In genomic region chr1:153480386-153481024, GRCm38 (mm10) we compare ENCODE assay signal across 9 mouse cellular contexts. TPM values are rescaled to one million over a fixed set of nuclear protein-coding genes. Genes with fewer than 3 reads are reported as not detected.
DNase-seq lines count a peak whose midpoint lies in the region; TF ChIP-seq lines count a peak whose summit lies in the region.
"Had no signal": no experiment of that assay in that cellular context is flagged by ENCODE, and none has a peak within 500 bp of the region (broad histone marks: within the 10 kb centered on the region; RNA-seq: fewer than 3 reads in every experiment).

No protein-coding gene starts in this region.

- peak; percentile 44 for DNase-seq in gastrocnemius, adult 18-20 months (ENCODE audit: low spot score)
- no peak for DNase-seq in gastrocnemius, adult 8-10 months (ENCODE audit: low spot score in 2 of 2)
- DNase-seq in ES-E14 (ENCODE audit: low read depth, low spot score) = peak; percentile 68
- peak; percentile 36 for DNase-seq in cerebellum, adult 8-10 months
- peak; percentile 69 for DNase-seq in forelimb bud, embryonic 11.5 days (ENCODE audit: low read depth, low spot score)
- DNase-seq in kidney, postnatal 36 days = peak; percentile 65 to 90
- peak; percentile 78 for DNase-seq in lung, postnatal 10 days
- peak; percentile 76 to 78 for DNase-seq in right cerebral cortex, adult 2 months (ENCODE audit: low spot score in 2 of 2)

- peaks cover 0 to 8% of the 10 kb centered on the region in 2 experiments; a peak in 1 of 4 replicates for H3K4me1 ChIP-seq in ES-E14 (ENCODE audit: control insufficient read depth in 2 of 2, insufficient read depth in 2 of 2, low read length in 2 of 2, poor library complexity in 1 of 2)

- no peaks in the 10 kb centered on the region for H3K9me3 ChIP-seq in ES-E14 (ENCODE audit: control insufficient read depth, insufficient read depth, low read depth, low read length)
- H3K9me3 ChIP-seq: limb, embryonic 15.5 days had no signal

- H3K36me3 ChIP-seq in ES-E14 (ENCODE audit: control insufficient read depth, insufficient read depth, low read length, poor library complexity, severe bottlenecking) = peaks cover 36% of the 10 kb centered on the region

- no peak overlapping the region for H3K9ac ChIP-seq in ES-E14 (ENCODE audit: insufficient read depth, low read depth, low read length, poor library complexity, severe bottlenecking)
- H3K9ac ChIP-seq: limb, embryonic 15.5 days had no signal

- in situ Hi-C loops in ES-E14 (cut with MboI; ENCODE audit: low sequenced_read_pairs in 2 of 2, unreplicated experiment in 2 of 2) = no loop called here

- H3K27ac ChIP-seq in ES-E14 (ENCODE audit: insufficient read depth, low read depth, low read length, poor library complexity, severe bottlenecking) = no peak overlapping the region
- H3K27ac ChIP-seq: limb, embryonic 15.5 days had no signal

- H3K4me3 ChIP-seq in ES-E14 (ENCODE audit: insufficient read depth in 1 of 2, low read depth in 1 of 2, low read length in 2 of 2, poor library complexity in 1 of 2, severe bottlenecking in 1 of 2) = no peak overlapping the region
- H3K4me3 ChIP-seq: limb, embryonic 15.5 days had no signal

TF ChIP-seq in ES-E14, 5 proteins besides CTCF, POLR2A, EP300 and RAD21:
- TF ChIP-seq CHD2 (IDR thresholded peaks at IDR 0.05; ENCODE audit: low read depth, low read length) = no peak
- TF ChIP-seq ZNF384 (IDR thresholded peaks at IDR 0.05; ENCODE audit: low read depth, low read length) = no peak
- TF ChIP-seq HCFC1 (IDR thresholded peaks at IDR 0.05; ENCODE audit: borderline replicate concordance, insufficient read depth, low read length) = no peak
- TF ChIP-seq ZC3H11A (IDR thresholded peaks at IDR 0.05; ENCODE audit: borderline replicate concordance, low read depth, low read length) = no peak
- no peak for TF ChIP-seq MAFK (IDR thresholded peaks at IDR 0.05; ENCODE audit: insufficient read depth, low read depth, low read length)

RNA-seq across cellular contexts. Expression of gene Dhx9, which starts 7.0 kb away (rescaled TPM):
- total RNA-seq in gastrocnemius, adult 18-20 months (2021) = 10 to 100 TPM; 21.4 to 24.4 TPM
- total RNA-seq in gastrocnemius, adult 8-10 months (2022) = 10 to 100 TPM; 18.8 to 23.4 (median 20.3) TPM
- total RNA-seq in ES-E14 (2012; rRNA removed) = 142 and 160 TPM in 2 replicates

RNA-seq across cellular contexts. Expression of gene Shcbp1l, which starts 55.5 kb away (rescaled TPM):
- total RNA-seq in gastrocnemius, adult 18-20 months (2021) = not detected
- not detected for total RNA-seq in gastrocnemius, adult 8-10 months (2022)
- 2.3 and 3.1 TPM in 2 replicates for total RNA-seq in ES-E14 (2012; rRNA removed)

Comparison
In these comparisons a context has a peak if more than half of its experiments do, and no peak if none do; other contexts are left out.
1. DNase-seq: peak in gastrocnemius, adult 18-20 months (single experiment), ES-E14 (single experiment), cerebellum, adult 8-10 months (single experiment), forelimb bud, embryonic 11.5 days (single experiment), kidney, postnatal 36 days (2 of 2), lung, postnatal 10 days (single experiment) and right cerebral cortex, adult 2 months (2 of 2); none in gastrocnemius, adult 8-10 months (0 of 2).